15 mouse cellular contexts compared by ENCODE assay signal in the genomic region with DNA sequence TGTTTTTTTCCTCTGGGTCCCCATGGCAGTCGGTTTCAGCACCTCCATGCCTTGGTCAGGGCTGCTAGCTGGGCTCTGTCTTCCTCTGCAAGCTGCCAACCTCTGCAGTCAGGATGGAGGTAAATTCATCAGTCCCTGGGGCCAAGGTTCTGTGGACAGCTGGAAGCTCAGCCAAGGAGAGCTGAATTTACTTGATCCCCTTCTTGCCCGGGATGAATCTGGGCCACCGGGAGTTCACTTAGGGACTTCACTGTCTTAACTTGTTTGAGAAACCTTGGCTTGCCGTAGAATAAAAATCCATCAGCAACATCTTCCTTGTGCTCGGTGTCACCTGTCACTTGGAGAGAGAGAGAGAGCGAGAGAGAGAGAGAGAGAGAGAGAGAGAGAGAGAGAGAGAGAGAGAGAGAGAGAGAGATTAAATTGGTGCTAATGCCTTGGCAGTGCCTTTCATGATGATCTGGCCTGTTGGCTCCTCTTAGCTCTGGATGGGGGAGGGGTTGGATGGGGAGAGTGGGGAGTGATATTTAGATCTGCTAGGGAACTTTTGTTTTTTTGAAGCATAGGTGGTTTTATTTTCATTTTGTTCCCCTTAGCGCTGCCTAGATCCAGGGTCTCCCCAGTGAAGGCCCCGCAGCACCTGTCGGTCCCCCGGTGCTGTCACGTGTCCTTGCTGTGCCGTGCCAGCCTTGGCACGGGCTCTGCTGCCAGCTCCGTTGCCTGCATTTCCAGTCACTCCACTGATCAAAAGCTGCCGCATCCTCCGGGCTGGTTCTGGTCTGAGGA. TPM values are rescaled to one million over a fixed set of nuclear protein-coding genes. Genes with fewer than 3 reads are reported as not detected.
A peak's percentile ranks its signal among the peaks of the same experiment; 100 is the strongest.
DNase-seq lines count a peak whose midpoint lies in the region; ATAC-seq lines count a peak whose summit lies in the region.
"Had no signal": no experiment of that assay in that cellular context is flagged by ENCODE, and none has a peak within 500 bp of the region (broad histone marks: within the 10 kb centered on the region; RNA-seq: fewer than 3 reads in every experiment).

No protein-coding gene starts in this region.

- H3K9me3 ChIP-seq in forebrain, embryonic 14.5 days (replicated peaks; ENCODE audit: control insufficient read depth, low read length), result no peaks in the 10 kb centered on the region
- no peaks in the 10 kb centered on the region for H3K9me3 ChIP-seq in forebrain, embryonic 12.5 days
- H3K9me3 ChIP-seq in kidney, embryonic 14.5 days (ENCODE audit: control insufficient read depth, low read length), result no peaks in the 10 kb centered on the region
- H3K9me3 ChIP-seq: limb, embryonic 15.5 days had no signal

- H3K9ac ChIP-seq in forebrain, embryonic 14.5 days (ENCODE audit: low read length), result no peak overlapping the region
- no peak overlapping the region for H3K9ac ChIP-seq in forebrain, embryonic 12.5 days
- H3K9ac ChIP-seq in kidney, embryonic 14.5 days (ENCODE audit: low read depth, low read length), result no peak overlapping the region
- H3K9ac ChIP-seq: limb, embryonic 15.5 days had no signal

- no peak overlapping the region for H3K4me2 ChIP-seq in forebrain, embryonic 14.5 days (ENCODE audit: low read length)
- H3K4me2 ChIP-seq in forebrain, embryonic 12.5 days, result no peak overlapping the region
- no peak overlapping the region for H3K4me2 ChIP-seq in kidney, embryonic 14.5 days (replicated peaks; ENCODE audit: low read depth, low read length)
- H3K4me2 ChIP-seq: limb, embryonic 15.5 days had no signal

- H3K27ac ChIP-seq in forebrain, embryonic 14.5 days (ENCODE audit: low read depth, low read length), result no peak overlapping the region
- H3K27ac ChIP-seq in forebrain, embryonic 12.5 days, result no peak overlapping the region
- H3K27ac ChIP-seq in kidney, embryonic 14.5 days (ENCODE audit: low read depth, low read length), result no peak overlapping the region
- H3K27ac ChIP-seq: heart, adult 2 months; limb, embryonic 15.5 days had no signal

- 78% methylated on average over 15 of the region's 16 CpGs for WGBS in forebrain, embryonic 14.5 days
- 89% methylated on average over 15 of the region's 16 CpGs for WGBS in forebrain, embryonic 12.5 days
- WGBS in kidney, embryonic 14.5 days, result 83% methylated on average over 16 of the region's 16 CpGs

- H3K4me3 ChIP-seq in forebrain, embryonic 14.5 days (ENCODE audit: low read depth, low read length), result no peak overlapping the region
- no peak overlapping the region for H3K4me3 ChIP-seq in forebrain, embryonic 12.5 days (replicated peaks)
- no peak overlapping the region for H3K4me3 ChIP-seq in kidney, embryonic 14.5 days (ENCODE audit: low read length)
- H3K4me3 ChIP-seq: erythroblast, embryonic 14.5 days; heart, adult 2 months; limb, embryonic 15.5 days had no signal

- ATAC-seq in forebrain, embryonic 14.5 days, result peak; percentile 70; the same call in 1 of the 2 replicates
- ATAC-seq in forebrain, embryonic 12.5 days (ENCODE audit: low FRiP score), result no peak
- ATAC-seq in kidney, embryonic 14.5 days (ENCODE audit: low FRiP score, low TSS enrichment), result no peak

- no peaks in the 10 kb centered on the region for H3K27me3 ChIP-seq in forebrain, embryonic 14.5 days (replicated peaks; ENCODE audit: control insufficient read depth, insufficient read depth, low read length)
- H3K27me3 ChIP-seq in forebrain, embryonic 12.5 days, result 0 out of 2 replicates have a peak, but pooled peaks cover 2% of the 10 kb centered on the region
- H3K27me3 ChIP-seq in kidney, embryonic 14.5 days (ENCODE audit: control insufficient read depth, insufficient read depth, low read length), result no peaks in the 10 kb centered on the region
- H3K27me3 ChIP-seq: limb, embryonic 15.5 days had no signal

- H3K4me1 ChIP-seq in forebrain, embryonic 14.5 days (ENCODE audit: control insufficient read depth, insufficient read depth, low read length), result no peaks in the 10 kb centered on the region
- 0 out of 2 replicates have a peak, but pooled peaks cover 2% of the 10 kb centered on the region for H3K4me1 ChIP-seq in forebrain, embryonic 12.5 days
- no peaks in the 10 kb centered on the region for H3K4me1 ChIP-seq in kidney, embryonic 14.5 days (ENCODE audit: control insufficient read depth, insufficient read depth, low read length)

- peak; percentile 59 for DNase-seq in forebrain, embryonic 14.5 days (ENCODE audit: low spot score)
- DNase-seq in kidney, adult 9 months, result peak; percentile 44
- peak; percentile 76 for DNase-seq in cerebellum, adult 9-11 months
- peak; percentile 20 for DNase-seq in layer of hippocampus, adult 9-11 months
- no peak for DNase-seq in lung, adult 18-20 months
- DNase-seq in thymus, postnatal 14 days, result no peak
- DNase-seq: heart, postnatal 36 days; midbrain, embryonic 14.5 days; right cerebral cortex, postnatal 4 days had no signal

- no peaks in the 10 kb centered on the region for H3K36me3 ChIP-seq in forebrain, embryonic 14.5 days (ENCODE audit: control insufficient read depth, insufficient read depth, low read length)
- no peaks in the 10 kb centered on the region for H3K36me3 ChIP-seq in forebrain, embryonic 12.5 days (replicated peaks)
- no peaks in the 10 kb centered on the region for H3K36me3 ChIP-seq in kidney, embryonic 14.5 days (ENCODE audit: control insufficient read depth, insufficient read depth, low read length)
- H3K36me3 ChIP-seq: limb, embryonic 15.5 days had no signal

RNA-seq across cellular contexts. Expression of a gene that starts 44.6 kb away (rescaled TPM):
- polyA plus RNA-seq in forebrain, embryonic 14.5 days (2014; fragmentation: Nextera tagmentation; extraction: Ambion mirVana), result 0.10 and 0.11 TPM in 2 replicates
- 0.49 and 0.74 TPM in 2 replicates for polyA plus RNA-seq in forebrain, embryonic 12.5 days (2016; fragmentation: Nextera tagmentation; extraction: Ambion mirVana)
- 1.0 and 1.2 TPM in 2 replicates for polyA plus RNA-seq in kidney, embryonic 14.5 days (2014; fragmentation: Nextera tagmentation; extraction: Ambion mirVana)
- polyA plus RNA-seq: erythroblast, embryonic 14.5 days had no signal

RNA-seq across cellular contexts. Expression of a gene that starts 54.2 kb away (rescaled TPM):
- not detected in 2 replicates for polyA plus RNA-seq in forebrain, embryonic 14.5 days (2014; fragmentation: Nextera tagmentation; extraction: Ambion mirVana)
- polyA plus RNA-seq in forebrain, embryonic 12.5 days (2016; fragmentation: Nextera tagmentation; extraction: Ambion mirVana), result not detected in 2 replicates
- polyA plus RNA-seq in kidney, embryonic 14.5 days (2014; fragmentation: Nextera tagmentation; extraction: Ambion mirVana), result not detected in 2 replicates
- polyA plus RNA-seq: C2C12; erythroblast, embryonic 14.5 days; midbrain, embryonic 14.5 days had no signal

Comparison
In these comparisons a context has a peak if more than half of its experiments do, and no peak if none do; other contexts are left out.
1. DNase-seq: peak in forebrain, embryonic 14.5 days (single experiment), kidney, adult 9 months (single experiment), cerebellum, adult 9-11 months (single experiment) and layer of hippocampus, adult 9-11 months (single experiment); none in lung, adult 18-20 months (0 of 2) and thymus, postnatal 14 days (single experiment).